Mouse (Mus musculus): ENCODE data around the gene Lztr1. TPM values are rescaled to one million over a fixed set of nuclear protein-coding genes. Genes with fewer than 3 reads are reported as not detected.

Gene Lztr1
- polyA plus RNA-seq, 1 experiment from 2014 or later: 129 TPM

DNA sequence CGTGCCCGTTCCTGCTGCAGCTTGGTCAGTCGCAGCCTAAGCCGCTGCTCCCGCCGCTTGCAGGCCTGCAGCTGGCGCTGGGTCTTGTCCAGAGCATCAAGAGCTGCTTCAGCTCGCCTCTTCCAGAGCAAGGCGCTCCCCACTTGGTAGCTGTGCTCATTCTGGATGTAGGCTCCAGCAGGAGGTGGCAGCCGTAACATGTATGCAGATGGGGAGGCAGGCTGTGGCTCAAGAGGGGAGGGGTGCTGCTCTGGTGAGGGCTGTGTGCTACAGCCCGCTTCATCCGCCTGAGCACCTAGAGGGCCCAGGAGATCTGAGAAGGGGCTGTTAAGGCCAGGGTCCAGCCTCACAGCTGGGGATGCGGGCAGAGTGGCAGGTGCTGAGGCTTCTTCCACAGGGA lies 19.8 kb downstream of the Lztr1 start:
- no peak overlapping the region for H3K9ac ChIP-seq (ENCODE audit: low read depth, low read length)
- H3K9me3 ChIP-seq (ENCODE audit: control insufficient read depth): no peaks in the 10 kb centered on the region
- H3K27me3 ChIP-seq (replicated peaks; ENCODE audit: control insufficient read depth, insufficient read depth, low read length): no peaks in the 10 kb centered on the region
- WGBS: 87% methylated on average over 13 of the region's 13 CpGs
- H3K27ac ChIP-seq (ENCODE audit: low read depth, low read length): no peak overlapping the region
- TF ChIP-seq CTCF (IDR thresholded peaks at IDR 0.05; ENCODE audit: low read depth): no peak
- no peak for ATAC-seq
- H3K4me1 ChIP-seq (replicated peaks; ENCODE audit: control insufficient read depth, insufficient read depth, low read length): peaks cover 5% of the 10 kb centered on the region
- H3K4me3 ChIP-seq (ENCODE audit: low read depth, low read length): no peak overlapping the region
- H3K4me2 ChIP-seq (replicated peaks; ENCODE audit: low read depth): no peak overlapping the region
- peaks cover 48% of the 10 kb centered on the region for H3K36me3 ChIP-seq (ENCODE audit: control insufficient read depth, insufficient read depth)

DNA sequence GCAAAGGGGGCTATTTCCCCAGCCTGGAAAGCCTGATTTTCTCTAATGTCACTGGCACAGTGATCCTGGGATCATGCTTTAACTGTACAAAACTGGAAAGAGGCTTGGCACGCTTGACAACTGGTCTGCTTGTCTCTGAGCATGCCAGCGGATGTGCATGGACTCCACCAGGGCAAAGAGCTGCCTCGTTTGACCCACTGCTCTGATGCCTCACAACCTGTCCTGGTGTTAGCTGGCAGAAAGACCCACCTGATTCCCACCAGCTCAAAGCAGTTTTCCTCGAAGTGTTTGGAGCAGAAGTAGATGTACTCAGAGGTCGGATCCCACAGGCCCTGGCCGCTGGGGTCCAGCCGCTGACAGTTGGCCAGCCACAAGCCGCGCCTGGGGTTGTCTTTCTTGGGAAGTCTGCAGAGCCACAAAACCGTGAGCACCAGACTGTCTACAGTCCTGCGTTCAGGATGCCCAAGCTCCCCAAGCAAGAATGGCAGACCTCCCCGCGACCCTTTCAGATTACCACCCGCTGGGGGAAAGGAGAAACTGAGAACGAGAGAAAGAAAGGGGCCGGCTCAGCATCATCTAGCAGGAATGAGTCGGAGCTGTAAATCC lies 21.6 kb downstream of the Lztr1 start:
- Histone ChIP-seq H3K4me2 (replicated peaks; ENCODE audit: low read depth) (peak overlapping the region; percentile 80), H3K4me3 (ENCODE audit: low read depth, low read length) (peak overlapping the region; percentile 63), H3K9ac (ENCODE audit: low read depth, low read length) (peak overlapping the region; percentile 80), H3K27me3 (replicated peaks; ENCODE audit: control insufficient read depth, insufficient read depth, low read length) (no peaks in the 10 kb centered on the region), H3K4me1 (replicated peaks; ENCODE audit: control insufficient read depth, insufficient read depth, low read length) (peaks cover 5% of the 10 kb centered on the region), H3K27ac (ENCODE audit: low read depth, low read length) (peak overlapping the region; percentile 99), H3K9me3 (ENCODE audit: control insufficient read depth) (no peaks in the 10 kb centered on the region), H3K36me3 (ENCODE audit: control insufficient read depth, insufficient read depth) (peaks cover 34% of the 10 kb centered on the region)
- no peak for ATAC-seq
- no peak for TF ChIP-seq CTCF (IDR thresholded peaks at IDR 0.05; ENCODE audit: low read depth)
- WGBS: 8% methylated on average over 17 of the region's 17 CpGs

- WGBS: under 1% methylated on average over 66 of the region's 67 CpGs
- H3K4me1 ChIP-seq (replicated peaks; ENCODE audit: control insufficient read depth, insufficient read depth, low read length): peaks cover 5% of the 10 kb centered on the region
Observed at GRCm38 (mm10) chr16:17530640-17531288, 22.3 kb downstream of the Lztr1 start, which contains the start of gene Thap7. Thap7 (minus strand) TSS chr16:17531136.

GRCm38 (mm10) chr16:17532271-17532670 lies 23.8 kb downstream of the Lztr1 start:
- TF ChIP-seq CTCF (IDR thresholded peaks at IDR 0.05; ENCODE audit: low read depth): peak; percentile 77
- peaks cover 18% of the 10 kb centered on the region; the same call in 1 of the 2 replicates for H3K36me3 ChIP-seq (ENCODE audit: control insufficient read depth, insufficient read depth)
- H3K27me3 ChIP-seq (replicated peaks; ENCODE audit: control insufficient read depth, insufficient read depth, low read length): no peaks in the 10 kb centered on the region
- H3K9ac ChIP-seq (ENCODE audit: low read depth, low read length): no peak overlapping the region
- H3K27ac ChIP-seq (ENCODE audit: low read depth, low read length): peak overlapping the region; percentile 23
- peaks cover 5% of the 10 kb centered on the region for H3K4me1 ChIP-seq (replicated peaks; ENCODE audit: control insufficient read depth, insufficient read depth, low read length)
- WGBS: 55% methylated on average over 4 of the region's 4 CpGs
- ATAC-seq: no peak
- H3K9me3 ChIP-seq (ENCODE audit: control insufficient read depth): no peaks in the 10 kb centered on the region
- no peak overlapping the region for H3K4me2 ChIP-seq (replicated peaks; ENCODE audit: low read depth)
- no peak overlapping the region for H3K4me3 ChIP-seq (ENCODE audit: low read depth, low read length)

More at GRCm38 (mm10) chr16:17530640-17531288, 22.3 kb downstream of the Lztr1 start, which contains the start of gene Thap7:
- Histone ChIP-seq H3K27ac (ENCODE audit: low read depth, low read length) (peak within 1 kb of the TSS; percentile 99), H3K4me2 (replicated peaks; ENCODE audit: low read depth) (peak within 1 kb of the TSS; percentile 80), H3K4me3 (ENCODE audit: low read depth, low read length) (peak within 1 kb of the TSS; percentile 63), H3K9me3 (ENCODE audit: control insufficient read depth) (no peaks in the 10 kb centered on the region), H3K36me3 (ENCODE audit: control insufficient read depth, insufficient read depth) (peaks cover 27% of the 10 kb centered on the region), H3K9ac (ENCODE audit: low read depth, low read length) (peak within 1 kb of the TSS; percentile 80), H3K27me3 (replicated peaks; ENCODE audit: control insufficient read depth, insufficient read depth, low read length) (no peaks in the 10 kb centered on the region)
- TF ChIP-seq CTCF (IDR thresholded peaks at IDR 0.05; ENCODE audit: low read depth): no peak
- ATAC-seq: peak; percentile 91

DNA sequence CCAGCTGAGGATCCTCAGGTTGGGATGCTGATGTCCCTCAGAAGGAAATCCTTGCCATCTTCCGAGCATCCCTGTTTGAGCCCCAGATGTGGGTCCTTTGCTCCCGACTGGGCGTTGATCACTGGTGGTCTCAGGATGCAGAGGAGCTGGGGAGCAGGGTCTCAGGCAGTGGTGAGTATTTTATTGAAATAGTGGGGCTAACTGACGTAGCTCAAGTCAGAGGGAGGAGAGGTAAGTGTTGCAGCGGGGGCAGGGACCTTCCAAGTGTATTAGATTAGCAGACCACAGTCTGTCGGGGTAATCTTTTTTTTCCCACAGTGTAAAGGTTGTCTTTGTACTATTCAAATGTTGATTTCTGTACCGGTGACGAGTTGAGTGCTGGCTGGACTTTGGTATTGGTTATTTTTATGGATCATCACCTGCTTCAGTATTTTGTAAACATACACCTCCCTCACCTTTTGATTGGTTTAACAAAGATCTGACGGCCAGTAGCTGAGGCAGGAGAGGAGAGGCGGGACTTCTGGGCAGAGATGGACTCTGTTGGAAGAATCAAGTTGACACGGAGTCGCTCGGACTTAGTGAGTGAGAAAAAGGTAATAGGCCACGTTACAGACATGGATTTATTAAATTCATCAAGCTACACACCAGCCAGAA lies 24.3 kb downstream of the Lztr1 start:
- WGBS: 54% methylated on average over 14 of the region's 14 CpGs
- H3K4me1 ChIP-seq (replicated peaks; ENCODE audit: control insufficient read depth, insufficient read depth, low read length): peaks cover 5% of the 10 kb centered on the region
- TF ChIP-seq CTCF (IDR thresholded peaks at IDR 0.05; ENCODE audit: low read depth): no peak
- H3K4me2 ChIP-seq (replicated peaks; ENCODE audit: low read depth): no peak overlapping the region
- H3K4me3 ChIP-seq (ENCODE audit: low read depth, low read length): no peak overlapping the region
- H3K9ac ChIP-seq (ENCODE audit: low read depth, low read length): no peak overlapping the region
- peak overlapping the region; percentile 23 for H3K27ac ChIP-seq (ENCODE audit: low read depth, low read length)
- peaks cover 13% of the 10 kb centered on the region; the same call in 1 of the 2 replicates for H3K36me3 ChIP-seq (ENCODE audit: control insufficient read depth, insufficient read depth)
- H3K9me3 ChIP-seq (ENCODE audit: control insufficient read depth): no peaks in the 10 kb centered on the region
- no peaks in the 10 kb centered on the region for H3K27me3 ChIP-seq (replicated peaks; ENCODE audit: control insufficient read depth, insufficient read depth, low read length)
- peak; percentile 40 for ATAC-seq

- 94% methylated on average over 3 of the region's 3 CpGs for WGBS
- H3K27ac ChIP-seq (ENCODE audit: low read depth, low read length): no peak overlapping the region
- no peak for ATAC-seq
- no peak overlapping the region for H3K4me2 ChIP-seq (replicated peaks; ENCODE audit: low read depth)
- peaks cover 2% of the 10 kb centered on the region for H3K4me1 ChIP-seq (replicated peaks; ENCODE audit: control insufficient read depth, insufficient read depth, low read length)
- H3K9ac ChIP-seq (ENCODE audit: low read depth, low read length): no peak overlapping the region
- no peak overlapping the region for H3K4me3 ChIP-seq (ENCODE audit: low read depth, low read length)
- no peaks in the 10 kb centered on the region for H3K36me3 ChIP-seq (ENCODE audit: control insufficient read depth, insufficient read depth)
- H3K9me3 ChIP-seq (ENCODE audit: control insufficient read depth): no peaks in the 10 kb centered on the region
- TF ChIP-seq CTCF (IDR thresholded peaks at IDR 0.05; ENCODE audit: low read depth): no peak
- H3K27me3 ChIP-seq (replicated peaks; ENCODE audit: control insufficient read depth, insufficient read depth, low read length): no peaks in the 10 kb centered on the region; the same call in 1 of the 2 replicates
Observed at GRCm38 (mm10) chr16:17536584-17536983, 28.1 kb downstream of the Lztr1 start.

All from intestine, postnatal 0 days (tissue).